Comparison of ENCODE assay signal across 14 mouse cellular contexts in the genomic region with DNA sequence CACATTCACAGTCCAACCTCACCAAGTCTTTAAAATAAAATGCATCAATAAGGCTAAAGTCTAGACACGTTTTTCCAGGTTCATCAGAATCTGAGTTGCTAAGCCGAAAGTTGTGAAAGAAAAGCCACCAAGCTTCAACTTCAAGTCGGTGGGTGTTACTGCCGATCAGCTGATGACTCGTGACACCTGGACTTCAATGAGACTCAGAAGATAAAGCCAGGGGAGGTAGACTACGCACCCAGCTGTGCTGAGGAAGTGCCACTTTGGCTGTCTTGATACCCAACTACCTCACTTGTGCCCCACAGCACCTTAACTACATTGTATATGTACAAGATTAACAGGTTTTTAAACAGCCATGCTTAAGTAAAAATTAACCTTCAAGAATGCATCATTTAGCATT. TPM values are rescaled to one million over a fixed set of nuclear protein-coding genes. Genes with fewer than 3 reads are reported as not detected.
DNase-seq lines count a peak whose midpoint lies in the region; ATAC-seq and TF ChIP-seq lines count a peak whose summit lies in the region.
"Had no signal": no experiment of that assay in that cellular context is flagged by ENCODE, and none has a peak within 500 bp of the region (broad histone marks: within the 10 kb centered on the region; RNA-seq: fewer than 3 reads in every experiment).

No protein-coding gene starts in this region.

- 0 out of 2 replicates have a peak overlapping the region, but pooled peaks have one; percentile 19 for H3K4me2 ChIP-seq in heart, embryonic 12.5 days
- no peak overlapping the region for H3K4me2 ChIP-seq in liver, embryonic 12.5 days
- H3K4me2 ChIP-seq: forebrain, embryonic 13.5 days; liver, embryonic 13.5 days; stomach, embryonic 15.5 days had no signal

- H3K27me3 ChIP-seq in heart, embryonic 12.5 days (replicated peaks): no peaks in the 10 kb centered on the region
- no peaks in the 10 kb centered on the region for H3K27me3 ChIP-seq in liver, embryonic 12.5 days (replicated peaks)
- H3K27me3 ChIP-seq: forebrain, embryonic 13.5 days; liver, embryonic 13.5 days; stomach, embryonic 15.5 days had no signal

- H3K4me1 ChIP-seq in heart, embryonic 12.5 days (replicated peaks): peaks cover 16% of the 10 kb centered on the region
- H3K4me1 ChIP-seq in liver, embryonic 12.5 days: peaks cover 43% of the 10 kb centered on the region
- H3K4me1 ChIP-seq in embryonic fibroblast, embryonic 13.5 days (ENCODE audit: control insufficient read depth, insufficient read depth, low read length): no peaks in the 10 kb centered on the region

- H3K9me3 ChIP-seq in heart, embryonic 12.5 days (replicated peaks): no peaks in the 10 kb centered on the region
- no peaks in the 10 kb centered on the region for H3K9me3 ChIP-seq in liver, embryonic 12.5 days (replicated peaks)
- H3K9me3 ChIP-seq: forebrain, embryonic 13.5 days; hindbrain, embryonic 10.5 days; liver, embryonic 13.5 days; stomach, embryonic 15.5 days had no signal

- no peak for TF ChIP-seq POLR2A in embryonic fibroblast, embryonic 13.5 days (IDR thresholded peaks at IDR 0.05; ENCODE audit: low read depth, low read length)

- 44% methylated on average over 6 of the region's 6 CpGs for WGBS in heart, embryonic 12.5 days
- 44% methylated on average over 6 of the region's 6 CpGs for WGBS in liver, embryonic 12.5 days (ENCODE audit: insufficient replicate concordance)

- H3K27ac ChIP-seq in heart, embryonic 12.5 days (ENCODE audit: poor library complexity, severe bottlenecking): no peak overlapping the region
- H3K27ac ChIP-seq in liver, embryonic 12.5 days: peak overlapping the region; percentile 14; the same call in 1 of the 2 replicates
- H3K27ac ChIP-seq in embryonic fibroblast, embryonic 13.5 days (ENCODE audit: insufficient read depth, low read length): peak overlapping the region; percentile 81
- H3K27ac ChIP-seq: forebrain, embryonic 13.5 days; hindbrain, embryonic 10.5 days; liver, embryonic 13.5 days; stomach, embryonic 15.5 days had no signal

- no peak overlapping the region for H3K9ac ChIP-seq in heart, embryonic 12.5 days
- no peak overlapping the region for H3K9ac ChIP-seq in liver, embryonic 12.5 days
- H3K9ac ChIP-seq: forebrain, embryonic 13.5 days; liver, embryonic 13.5 days; stomach, embryonic 15.5 days had no signal

- no peak overlapping the region for H3K4me3 ChIP-seq in heart, embryonic 12.5 days
- no peak overlapping the region for H3K4me3 ChIP-seq in liver, embryonic 12.5 days
- H3K4me3 ChIP-seq in embryonic fibroblast, embryonic 13.5 days (ENCODE audit: insufficient read depth, low read length): no peak overlapping the region
- H3K4me3 ChIP-seq: forebrain, embryonic 13.5 days; hindbrain, embryonic 10.5 days; liver, embryonic 13.5 days; stomach, embryonic 15.5 days had no signal

- TF ChIP-seq CTCF in embryonic fibroblast, embryonic 13.5 days (IDR thresholded peaks at IDR 0.05; ENCODE audit: borderline replicate concordance, insufficient read depth, low read length): no peak

- no peak for ATAC-seq in heart, embryonic 12.5 days (ENCODE audit: insufficient number of reproducible peaks, low FRiP score)
- no peak for ATAC-seq in liver, embryonic 12.5 days
- ATAC-seq: forebrain, embryonic 13.5 days had no signal

- no peak for DNase-seq in heart, adult 11 months
- no peak for DNase-seq in liver
- DNase-seq in thymus, postnatal 4 days: peak; percentile 36
- DNase-seq in layer of hippocampus, adult 18-20 months (ENCODE audit: low spot score in 2 of 2): no peak
- DNase-seq in layer of hippocampus, postnatal 25 days (ENCODE audit: extremely low spot score in 1 of 2, low spot score in 1 of 2): no peak
- DNase-seq: cerebellum, adult 9-11 months; gastrocnemius, postnatal 10 days; liver, embryonic 13.5 days had no signal

- no peaks in the 10 kb centered on the region for H3K36me3 ChIP-seq in heart, embryonic 12.5 days
- no peaks in the 10 kb centered on the region for H3K36me3 ChIP-seq in liver, embryonic 12.5 days
- H3K36me3 ChIP-seq: hindbrain, embryonic 10.5 days; liver, embryonic 13.5 days; stomach, embryonic 15.5 days had no signal

RNA-seq across cellular contexts. Expression of a gene that starts 3.4 kb away (rescaled TPM):
- 325 and 346 TPM in 2 replicates for polyA plus RNA-seq in heart, embryonic 12.5 days (2016; fragmentation: Nextera tagmentation; extraction: Ambion mirVana)
- polyA plus RNA-seq in liver, embryonic 12.5 days (2016; fragmentation: Nextera tagmentation; extraction: Ambion mirVana): 240 and 248 TPM in 2 replicates
- 318 and 370 TPM in 2 replicates for polyA plus RNA-seq in embryonic fibroblast, embryonic 13.5 days (2011; ENCODE audit: insufficient read length, low read depth, missing spikeins)
- total RNA-seq in layer of hippocampus, adult 18-20 months (2021): 100 to 1,000 TPM; 208 to 222 TPM
- 100 to 1,000 TPM; 241 to 253 TPM for total RNA-seq in layer of hippocampus, postnatal 25 days (2021)
